28 mouse cellular contexts compared by ENCODE assay signal in genomic region chr2:162614256-162614655, GRCm38 (mm10). TPM values are rescaled to one million over a fixed set of nuclear protein-coding genes. Genes with fewer than 3 reads are reported as not detected.
"Had no signal": no experiment of that assay in that cellular context is flagged by ENCODE, and none has a peak within 500 bp of the region (broad histone marks: within the 10 kb centered on the region; RNA-seq: fewer than 3 reads in every experiment).

No protein-coding gene starts in this region.

- ATAC-seq: forebrain, embryonic 13.5 days; forebrain, embryonic 14.5 days; forebrain, embryonic 15.5 days; forebrain, embryonic 16.5 days; forebrain, postnatal 0 days had no signal

- H3K27ac ChIP-seq: embryonic facial prominence, embryonic 10.5 days; embryonic facial prominence, embryonic 12.5 days; embryonic facial prominence, embryonic 13.5 days; embryonic facial prominence, embryonic 15.5 days; forebrain, embryonic 10.5 days; forebrain, embryonic 12.5 days; forebrain, embryonic 13.5 days; forebrain, embryonic 15.5 days; gastrocnemius, adult 2 months; heart, adult 2 months had no signal

- H3K36me3 ChIP-seq: embryonic facial prominence, embryonic 10.5 days; embryonic facial prominence, embryonic 12.5 days; embryonic facial prominence, embryonic 13.5 days; embryonic facial prominence, embryonic 15.5 days; forebrain, embryonic 10.5 days; forebrain, embryonic 12.5 days; forebrain, embryonic 15.5 days had no signal

- DNase-seq: cerebellum, adult 2 months; cerebellum, adult 8-10 months; cerebellum, adult 9-10 months; cerebellum, adult 9-11 months; cerebellum, postnatal 10 days; cerebellum, postnatal 14 days; cerebellum, postnatal 25 days; cerebellum, postnatal 36 days; embryo, embryonic 11 days; forebrain, postnatal 0 days; gastrocnemius, adult 2 months; gastrocnemius, postnatal 10 days; gastrocnemius, postnatal 14 days; gastrocnemius, postnatal 25 days; gastrocnemius, postnatal 36 days; heart, adult 18-20 months; heart, adult 2 months had no signal

- H3K27me3 ChIP-seq: embryonic facial prominence, embryonic 12.5 days; embryonic facial prominence, embryonic 13.5 days; embryonic facial prominence, embryonic 15.5 days; forebrain, embryonic 12.5 days; forebrain, embryonic 13.5 days; forebrain, embryonic 15.5 days had no signal

- H3K4me1 ChIP-seq: embryonic facial prominence, embryonic 10.5 days; embryonic facial prominence, embryonic 12.5 days; embryonic facial prominence, embryonic 13.5 days; embryonic facial prominence, embryonic 15.5 days; forebrain, embryonic 10.5 days; forebrain, embryonic 12.5 days; forebrain, embryonic 13.5 days; forebrain, embryonic 15.5 days had no signal

- H3K4me3 ChIP-seq: embryonic facial prominence, embryonic 10.5 days; embryonic facial prominence, embryonic 12.5 days; embryonic facial prominence, embryonic 13.5 days; embryonic facial prominence, embryonic 15.5 days; erythroblast, embryonic 14.5 days; forebrain, embryonic 10.5 days; forebrain, embryonic 12.5 days; forebrain, embryonic 13.5 days; forebrain, embryonic 15.5 days; gastrocnemius, adult 2 months; heart, adult 2 months had no signal

- H3K4me2 ChIP-seq: embryonic facial prominence, embryonic 12.5 days; embryonic facial prominence, embryonic 13.5 days; embryonic facial prominence, embryonic 15.5 days; forebrain, embryonic 12.5 days; forebrain, embryonic 13.5 days; forebrain, embryonic 15.5 days had no signal

- H3K9ac ChIP-seq: embryonic facial prominence, embryonic 12.5 days; embryonic facial prominence, embryonic 13.5 days; embryonic facial prominence, embryonic 15.5 days; forebrain, embryonic 12.5 days; forebrain, embryonic 13.5 days; forebrain, embryonic 15.5 days; forebrain, postnatal 0 days had no signal

- H3K9me3 ChIP-seq: embryonic facial prominence, embryonic 10.5 days; embryonic facial prominence, embryonic 12.5 days; embryonic facial prominence, embryonic 13.5 days; embryonic facial prominence, embryonic 15.5 days; forebrain, embryonic 10.5 days; forebrain, embryonic 12.5 days; forebrain, embryonic 13.5 days; forebrain, embryonic 15.5 days had no signal

RNA-seq across cellular contexts. Expression of gene Ptprt, which starts 46.7 kb away (rescaled TPM):
- polyA plus RNA-seq: erythroblast, embryonic 14.5 days had no signal
